Mouse (Mus musculus): Measurements from ENCODE around the gene Spindoc.

DNA sequence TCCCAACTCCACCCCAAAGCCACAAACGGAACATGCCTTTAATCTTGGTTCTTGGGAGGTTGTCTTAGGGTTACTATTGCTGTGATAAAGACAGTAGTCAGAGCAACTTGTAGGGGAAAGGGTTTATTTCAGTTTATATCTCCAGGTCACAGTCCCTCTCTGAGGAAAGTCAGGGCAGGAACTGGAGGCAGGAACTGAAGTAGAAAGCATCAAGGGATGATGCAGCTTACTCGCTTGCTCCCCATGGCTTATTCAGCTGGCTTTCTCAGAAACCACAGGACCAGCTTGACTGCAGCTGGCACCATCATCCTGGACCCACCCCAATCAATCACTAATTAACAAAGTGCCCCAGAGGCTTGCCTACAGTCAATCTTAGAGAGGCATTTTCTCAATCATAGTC, 69.1 kb downstream of the Spindoc start:
- no peak for TF ChIP-seq POLR2A (IDR thresholded peaks at IDR 0.05; ENCODE audit: insufficient read depth, low read depth, low read length)
- TF ChIP-seq CTCF (IDR thresholded peaks at IDR 0.05; ENCODE audit: insufficient read depth, low read depth, low read length): no peak
